Mouse (Mus musculus): ENCODE results near the gene Dlk1.

The Dlk1 gene

GRCm38 (mm10) chr12:109491701-109492100, 39.1 kb downstream of the Dlk1 start:
- DNase-seq, result no peak

GRCm38 (mm10) chr12:109493381-109493780, 40.8 kb downstream of the Dlk1 start:
- DNase-seq, result no peak

- no peak for DNase-seq
These were observed 42.5 kb downstream of the Dlk1 start for GRCm38 (mm10) chr12:109495016-109495644.

- DNase-seq, result no peak
These were observed 43.8 kb downstream of the Dlk1 start for GRCm38 (mm10) chr12:109496397-109496796.

GRCm38 (mm10) chr12:109500992-109501391, 48.4 kb downstream of the Dlk1 start:
- no peak for DNase-seq

- no peak for DNase-seq
These were observed 49.9 kb downstream of the Dlk1 start for GRCm38 (mm10) chr12:109502360-109503040.

GRCm38 (mm10) chr12:109507693-109508092, 55.1 kb downstream of the Dlk1 start:
- no peak for DNase-seq

GRCm38 (mm10) chr12:109508495-109509454, 56.2 kb downstream of the Dlk1 start:
- DNase-seq, result no peak

GRCm38 (mm10) chr12:109509531-109510137, 57.0 kb downstream of the Dlk1 start:
- no peak for DNase-seq

GRCm38 (mm10) chr12:109510247-109510646, 57.6 kb downstream of the Dlk1 start:
- DNase-seq, result no peak

GRCm38 (mm10) chr12:109511456-109511855, 58.8 kb downstream of the Dlk1 start:
- no peak for DNase-seq

- no peak for DNase-seq
These were observed 59.7 kb downstream of the Dlk1 start for GRCm38 (mm10) chr12:109512151-109512907.
